Comparison of ENCODE assay signal across 7 mouse cellular contexts in genomic region chr2:91950275-91951085, GRCm38 (mm10). TPM values are rescaled to one million over a fixed set of nuclear protein-coding genes. Genes with fewer than 3 reads are reported as not detected.
DNase-seq lines count a peak whose midpoint lies in the region; ATAC-seq and TF ChIP-seq lines count a peak whose summit lies in the region.

No protein-coding gene starts in this region.

- no peak for TF ChIP-seq EP300 in liver, embryonic 14.5 days (IDR thresholded peaks at IDR 0.05; ENCODE audit: low read depth)

- H3K4me3 ChIP-seq in forebrain, embryonic 16.5 days (replicated peaks; ENCODE audit: low read length), result no peak overlapping the region
- H3K4me3 ChIP-seq in hindbrain, embryonic 15.5 days, result no peak overlapping the region
- H3K4me3 ChIP-seq in liver, embryonic 14.5 days (ENCODE audit: insufficient read depth in 1 of 2, low read depth in 2 of 2, low read length in 2 of 2), result peak overlapping the region; percentile 48 to 53

- peak overlapping the region; percentile 9 for H3K9ac ChIP-seq in forebrain, embryonic 16.5 days (replicated peaks; ENCODE audit: low read depth, low read length)
- H3K9ac ChIP-seq in hindbrain, embryonic 15.5 days, result 0 out of 2 replicates have a peak overlapping the region, but pooled peaks have one; percentile 6
- peak overlapping the region; percentile 63 for H3K9ac ChIP-seq in liver, embryonic 14.5 days (replicated peaks)

- WGBS in forebrain, embryonic 16.5 days, result 9% methylated on average over 15 of the region's 15 CpGs
- WGBS in hindbrain, embryonic 15.5 days, result 19% methylated on average over 15 of the region's 15 CpGs
- WGBS in liver, embryonic 14.5 days (ENCODE audit: insufficient replicate concordance), result 7% methylated on average over 15 of the region's 15 CpGs

- DNase-seq in MN1 (ENCODE audit: low spot score), result peak; percentile 87
- DNase-seq in c-Kit-positive CD71-positive TER-119-positive erythroid progenitor cells, embryonic 14.5 days (ENCODE audit: low spot score), result peak; percentile 52
- peak in 1 of 3 experiments; percentile 59 for DNase-seq in liver, embryonic 14.5 days (ENCODE audit: low read depth in 3 of 3, low spot score in 3 of 3)
- DNase-seq in natural killer cell, adult 2 months (ENCODE audit: low spot score in 2 of 2), result peak; percentile 32 to 49
- no peak for DNase-seq in right cerebral cortex, adult 2 months (ENCODE audit: low spot score in 2 of 2)

- no peaks in the 10 kb centered on the region for H3K9me3 ChIP-seq in forebrain, embryonic 16.5 days (ENCODE audit: control insufficient read depth, low read length)
- no peaks in the 10 kb centered on the region for H3K9me3 ChIP-seq in hindbrain, embryonic 15.5 days
- no peaks in the 10 kb centered on the region for H3K9me3 ChIP-seq in liver, embryonic 14.5 days (ENCODE audit: control insufficient read depth, low read length)

- 0 out of 2 replicates have a peak, but pooled peaks have one; percentile 1 for TF ChIP-seq CTCF in liver, embryonic 14.5 days (IDR thresholded peaks at IDR 0.05; ENCODE audit: low read depth)

- no peaks in the 10 kb centered on the region for H3K36me3 ChIP-seq in forebrain, embryonic 16.5 days (ENCODE audit: control insufficient read depth, insufficient read depth)
- H3K36me3 ChIP-seq in hindbrain, embryonic 15.5 days, result no peaks in the 10 kb centered on the region
- H3K36me3 ChIP-seq in liver, embryonic 14.5 days (replicated peaks; ENCODE audit: control insufficient read depth, insufficient read depth, low read depth), result no peaks in the 10 kb centered on the region; the same call in 1 of the 2 replicates

- peak; percentile 86 for ATAC-seq in forebrain, embryonic 16.5 days
- ATAC-seq in hindbrain, embryonic 15.5 days (ENCODE audit: low FRiP score, low read depth), result no peak
- peak; percentile 74 for ATAC-seq in liver, embryonic 14.5 days (ENCODE audit: insufficient read depth)

- peaks cover 49% of the 10 kb centered on the region for H3K4me1 ChIP-seq in forebrain, embryonic 16.5 days (replicated peaks; ENCODE audit: control insufficient read depth, insufficient read depth, low read length)
- peaks cover 49% of the 10 kb centered on the region for H3K4me1 ChIP-seq in hindbrain, embryonic 15.5 days (replicated peaks)
- H3K4me1 ChIP-seq in liver, embryonic 14.5 days (replicated peaks; ENCODE audit: control insufficient read depth in 2 of 2, insufficient read depth in 2 of 2, low read length in 1 of 2), result peaks cover 52 to 68% of the 10 kb centered on the region in 2 experiments

- H3K4me2 ChIP-seq in forebrain, embryonic 16.5 days (ENCODE audit: low read length), result peak overlapping the region; percentile 32
- peak overlapping the region; percentile 35 for H3K4me2 ChIP-seq in hindbrain, embryonic 15.5 days
- peak overlapping the region; percentile 68 for H3K4me2 ChIP-seq in liver, embryonic 14.5 days (ENCODE audit: low read depth)

- H3K27ac ChIP-seq in forebrain, embryonic 16.5 days (ENCODE audit: low read length), result peak overlapping the region; percentile 65
- H3K27ac ChIP-seq in hindbrain, embryonic 15.5 days (replicated peaks), result peak overlapping the region; percentile 66
- peak overlapping the region; percentile 74 for H3K27ac ChIP-seq in liver, embryonic 14.5 days

- H3K27me3 ChIP-seq in forebrain, embryonic 16.5 days (replicated peaks; ENCODE audit: control insufficient read depth, insufficient read depth, low read length), result no peaks in the 10 kb centered on the region
- no peaks in the 10 kb centered on the region for H3K27me3 ChIP-seq in hindbrain, embryonic 15.5 days
- H3K27me3 ChIP-seq in liver, embryonic 14.5 days (ENCODE audit: control insufficient read depth, insufficient read depth, low read length), result no peaks in the 10 kb centered on the region

RNA-seq across cellular contexts. Expression of gene Gm9821, which starts 5.0 kb away (rescaled TPM):
- polyA plus RNA-seq in forebrain, embryonic 16.5 days (2015; fragmentation: Nextera tagmentation; extraction: Ambion mirVana), result 0.37 and 0.46 TPM in 2 replicates
- polyA plus RNA-seq in hindbrain, embryonic 15.5 days (2015; fragmentation: Nextera tagmentation; extraction: Ambion mirVana), result 0.30 and 0.32 TPM in 2 replicates
- 0.01 and 0.02 TPM in 2 replicates for polyA plus RNA-seq in liver, embryonic 14.5 days (2012; rRNA removed)
- polyA plus RNA-seq in liver, embryonic 14.5 days (2014; fragmentation: Nextera tagmentation; extraction: Ambion mirVana), result 0.63 and 0.96 TPM in 2 replicates

RNA-seq across cellular contexts. Expression of gene Mdk, which starts 18.4 kb away (rescaled TPM):
- polyA plus RNA-seq in forebrain, embryonic 16.5 days (2015; fragmentation: Nextera tagmentation; extraction: Ambion mirVana), result 256 and 290 TPM in 2 replicates
- 187 and 224 TPM in 2 replicates for polyA plus RNA-seq in hindbrain, embryonic 15.5 days (2015; fragmentation: Nextera tagmentation; extraction: Ambion mirVana)
- 13.2 and 19.3 TPM in 2 replicates for polyA plus RNA-seq in liver, embryonic 14.5 days (2012; rRNA removed)
- 12.7 and 13.7 TPM in 2 replicates for polyA plus RNA-seq in liver, embryonic 14.5 days (2014; fragmentation: Nextera tagmentation; extraction: Ambion mirVana)

RNA-seq across cellular contexts. Expression of gene Chrm4, which starts 23.4 kb away (rescaled TPM):
- polyA plus RNA-seq in forebrain, embryonic 16.5 days (2015; fragmentation: Nextera tagmentation; extraction: Ambion mirVana), result 2.4 and 2.6 TPM in 2 replicates
- polyA plus RNA-seq in hindbrain, embryonic 15.5 days (2015; fragmentation: Nextera tagmentation; extraction: Ambion mirVana), result 0.87 and 1.2 TPM in 2 replicates
- 0.06 and 0.08 TPM in 2 replicates for polyA plus RNA-seq in liver, embryonic 14.5 days (2012; rRNA removed)
- polyA plus RNA-seq in liver, embryonic 14.5 days (2014; fragmentation: Nextera tagmentation; extraction: Ambion mirVana), result not detected in 2 replicates

RNA-seq across cellular contexts. Expression of gene Dgkz, which starts 25.2 kb away (rescaled TPM):
- 28.7 and 33.6 TPM in 2 replicates for polyA plus RNA-seq in forebrain, embryonic 16.5 days (2015; fragmentation: Nextera tagmentation; extraction: Ambion mirVana)
- polyA plus RNA-seq in hindbrain, embryonic 15.5 days (2015; fragmentation: Nextera tagmentation; extraction: Ambion mirVana), result 32.4 and 40.9 TPM in 2 replicates
- polyA plus RNA-seq in liver, embryonic 14.5 days (2012; rRNA removed), result 55.9 and 60.7 TPM in 2 replicates
- polyA plus RNA-seq in liver, embryonic 14.5 days (2014; fragmentation: Nextera tagmentation; extraction: Ambion mirVana), result 19.6 and 26.7 TPM in 2 replicates

Comparison
In these comparisons a context has a peak if more than half of its experiments do, and no peak if none do; other contexts are left out.
1. DNase-seq: peak in MN1 (single experiment), c-Kit-positive CD71-positive TER-119-positive erythroid progenitor cells, embryonic 14.5 days (single experiment) and natural killer cell, adult 2 months (2 of 2); none in right cerebral cortex, adult 2 months (0 of 2).
2. H3K4me3 ChIP-seq: peak in liver, embryonic 14.5 days (2 of 2); none in forebrain, embryonic 16.5 days (single experiment) and hindbrain, embryonic 15.5 days (single experiment).
3. H3K9ac ChIP-seq: peak in every context shown above with its lines; median percentile 63 in liver, embryonic 14.5 days; 9 in forebrain, embryonic 16.5 days; 6 in hindbrain, embryonic 15.5 days.
4. Peak in every context shown above with its lines, with median percentiles within 50 percentile points of each other: H3K27ac ChIP-seq and H3K4me2 ChIP-seq.